7 mouse cellular contexts compared by ENCODE assay signal in genomic region chr9:54917010-54917677, GRCm38 (mm10). TPM values are rescaled to one million over a fixed set of nuclear protein-coding genes. Genes with fewer than 3 reads are reported as not detected.
DNase-seq lines count a peak whose midpoint lies in the region; ATAC-seq and TF ChIP-seq lines count a peak whose summit lies in the region.

TSS of gene Hykk (plus strand) at chr9:54917283.

- peak; percentile 99 for DNase-seq in brain, adult 2 months (ENCODE audit: low read depth, low spot score)
- DNase-seq in heart, adult 8-10 months (ENCODE audit: low spot score), result peak; percentile 90
- DNase-seq in kidney, adult 8-10 months, result peak; percentile 94 to 97
- peak; percentile 96 for DNase-seq in midbrain, embryonic 14.5 days
- DNase-seq in spleen, adult 12 weeks (ENCODE audit: low spot score), result peak; percentile 54

- no peaks in the 10 kb centered on the region for H3K4me1 ChIP-seq in embryonic fibroblast, embryonic 13.5 days (ENCODE audit: control insufficient read depth, insufficient read depth, low read length)
- peaks cover 11% of the 10 kb centered on the region for H3K4me1 ChIP-seq in limb, embryonic 12.5 days (replicated peaks)
- H3K4me1 ChIP-seq in midbrain, embryonic 14.5 days (ENCODE audit: control insufficient read depth, insufficient read depth, low read length), result 0 out of 2 replicates have a peak, but pooled peaks cover 5% of the 10 kb centered on the region

- peak within 1 kb of the TSS; percentile 80 for H3K9ac ChIP-seq in limb, embryonic 12.5 days (replicated peaks)
- H3K9ac ChIP-seq in midbrain, embryonic 14.5 days (replicated peaks; ENCODE audit: low read length), result peak within 1 kb of the TSS; percentile 64

- peak within 1 kb of the TSS; percentile 62 for H3K4me3 ChIP-seq in embryonic fibroblast, embryonic 13.5 days (ENCODE audit: insufficient read depth, low read length)
- peak within 1 kb of the TSS; percentile 68 for H3K4me3 ChIP-seq in limb, embryonic 12.5 days (replicated peaks)
- H3K4me3 ChIP-seq in midbrain, embryonic 14.5 days (replicated peaks; ENCODE audit: low read depth, low read length), result peak within 1 kb of the TSS; percentile 60

- H3K27me3 ChIP-seq in limb, embryonic 12.5 days, result no peaks in the 10 kb centered on the region
- no peaks in the 10 kb centered on the region for H3K27me3 ChIP-seq in midbrain, embryonic 14.5 days (ENCODE audit: control insufficient read depth, insufficient read depth, low read length)

- peak within 1 kb of the TSS; percentile 79 for H3K4me2 ChIP-seq in limb, embryonic 12.5 days
- peak within 1 kb of the TSS; percentile 71 for H3K4me2 ChIP-seq in midbrain, embryonic 14.5 days (ENCODE audit: low read length)

- peak; percentile 89 for TF ChIP-seq POLR2A in embryonic fibroblast, embryonic 13.5 days (IDR thresholded peaks at IDR 0.05; ENCODE audit: low read depth, low read length)

- no peak for TF ChIP-seq CTCF in embryonic fibroblast, embryonic 13.5 days (IDR thresholded peaks at IDR 0.05; ENCODE audit: borderline replicate concordance, insufficient read depth, low read length)

- no peak within 1 kb of the TSS for H3K27ac ChIP-seq in embryonic fibroblast, embryonic 13.5 days (ENCODE audit: insufficient read depth, low read length)
- peak within 1 kb of the TSS; percentile 58; the same call in 1 of the 2 replicates for H3K27ac ChIP-seq in limb, embryonic 12.5 days
- H3K27ac ChIP-seq in midbrain, embryonic 14.5 days (replicated peaks; ENCODE audit: low read depth, low read length), result 0 out of 2 replicates have a peak within 1 kb of the TSS, but pooled peaks have one; percentile 50

- peaks cover 2% of the 10 kb centered on the region for H3K36me3 ChIP-seq in limb, embryonic 12.5 days
- H3K36me3 ChIP-seq in midbrain, embryonic 14.5 days (ENCODE audit: control insufficient read depth, insufficient read depth, low read length), result 0 out of 2 replicates have a peak, but pooled peaks cover 1% of the 10 kb centered on the region

- H3K9me3 ChIP-seq in limb, embryonic 12.5 days, result no peaks in the 10 kb centered on the region
- H3K9me3 ChIP-seq in midbrain, embryonic 14.5 days (ENCODE audit: control insufficient read depth, low read length), result no peaks in the 10 kb centered on the region

- peak; percentile 99 for ATAC-seq in limb, embryonic 12.5 days (ENCODE audit: insufficient number of reproducible peaks, insufficient read depth, low FRiP score, low TSS enrichment, low read depth)
- peak; percentile 100 for ATAC-seq in midbrain, embryonic 14.5 days (ENCODE audit: low FRiP score, low TSS enrichment)

- under 1% methylated on average over 34 of the region's 34 CpGs for WGBS in limb, embryonic 12.5 days
- under 1% methylated on average over 34 of the region's 34 CpGs for WGBS in midbrain, embryonic 14.5 days

RNA-seq across cellular contexts. Expression of gene Hykk, which starts in this region (rescaled TPM):
- polyA plus RNA-seq in embryonic fibroblast, embryonic 13.5 days (2011; ENCODE audit: insufficient read length, low read depth, missing spikeins), result 8.2 TPM in 2 replicates
- total RNA-seq in heart, adult 8-10 months (2022), result 1 to 10 TPM in 3 of 4 experiments, under 1 TPM in 1; 0.87 to 1.7 (median 1.3) TPM
- polyA plus RNA-seq in limb, embryonic 12.5 days (2016; fragmentation: Nextera tagmentation; extraction: Ambion mirVana), result 6.3 and 7.6 TPM in 2 replicates
- 1.5 and 2.1 TPM in 2 replicates for polyA plus RNA-seq in midbrain, embryonic 14.5 days (2014; fragmentation: Nextera tagmentation; extraction: Ambion mirVana)
